Mouse (Mus musculus) liver, embryonic 15.5 days (tissue): ENCODE data around the gene Carns1. TPM values are rescaled to one million over a fixed set of nuclear protein-coding genes. Genes with fewer than 3 reads are reported as not detected.

Source experiments
- ATAC-seq: fragments of 200-750 bp; cut with Nextera tagmentation; 2 replicates; pipeline ENCODE4 v1.8.0; 2017; ENCODE audit warnings: moderate number of reproducible peaks, mild to moderate bottlenecking, moderate library complexity; ENCODE audit not compliant: insufficient read depth
- H3K27ac ChIP-seq: fragments of 300-500 bp; sonication (generic); replicated peaks from 2 replicates; pipeline ENCODE4 v1.5.1; 2015; ENCODE audit warnings: mild to moderate bottlenecking, inconsistent platforms
- H3K27me3 ChIP-seq: fragments of 300-500 bp; sonication (generic); 2 replicates; pipeline ENCODE4 v1.6.1; 2015; ENCODE audit warnings: mild to moderate bottlenecking, inconsistent platforms
- H3K36me3 ChIP-seq: fragments of 300-500 bp; sonication (generic); replicated peaks from 2 replicates; pipeline ENCODE4 v1.6.1; 2015; ENCODE audit warnings: moderate library complexity, mild to moderate bottlenecking, inconsistent platforms
- H3K4me1 ChIP-seq: fragments of 300-500 bp; sonication (generic); replicated peaks from 2 replicates; pipeline ENCODE4 v1.6.1; 2015; ENCODE audit warnings: inconsistent platforms
- H3K4me2 ChIP-seq: fragments of 300-500 bp; sonication (generic); 2 replicates; pipeline ENCODE4 v1.6.1; 2015; ENCODE audit warnings: moderate library complexity, mild to moderate bottlenecking, inconsistent platforms
- H3K4me3 ChIP-seq: fragments of 300-500 bp; sonication (generic); replicated peaks from 2 replicates; pipeline ENCODE4 v1.5.1; 2015; ENCODE audit warnings: mild to moderate bottlenecking, inconsistent platforms
- H3K9ac ChIP-seq: fragments of 300-500 bp; sonication (generic); 2 replicates; pipeline ENCODE4 v1.6.1; 2015; ENCODE audit warnings: moderate library complexity, mild to moderate bottlenecking, inconsistent platforms
- H3K9me3 ChIP-seq: fragments of 300-500 bp; sonication (generic); replicated peaks from 2 replicates; pipeline ENCODE4 v1.6.1; 2016; ENCODE audit warnings: inconsistent platforms
- WGBS: fragments of 180-500 bp; shearing (Covaris S2); methylation state at CpG from one replicate; pipeline ENCODE4 v1.1.7; 2015; ENCODE audit warnings: mixed read lengths; ENCODE audit not compliant: insufficient replicate concordance; 5-methylcytosine and 5-hydroxymethylcytosine counted together
- polyA plus RNA-seq: library from polyadenylated mRNA; unstranded; fragments of >200 nt; fragmentation: Nextera tagmentation; extraction: Ambion mirVana; gene quantifications from 2 replicates; pipeline ENCODE4 v1.2.1, GENCODE M21; 2015

Gene Carns1
- polyA plus RNA-seq, 1 experiment from 2014 or later, result 0.64 TPM

GRCm38 (mm10) chr19:4169378-4169784 lies 5.9 kb downstream of the Carns1 start:
- H3K4me2 ChIP-seq, result peak overlapping the region; percentile 89
- peak overlapping the region; percentile 58 for H3K4me3 ChIP-seq
- peaks cover 57% of the 10 kb centered on the region for H3K4me1 ChIP-seq
- peaks cover 6% of the 10 kb centered on the region for H3K27me3 ChIP-seq
- peak; percentile 92 for ATAC-seq
- H3K9ac ChIP-seq, result peak overlapping the region; percentile 71
- H3K9me3 ChIP-seq, result no peaks in the 10 kb centered on the region
- no peaks in the 10 kb centered on the region for H3K36me3 ChIP-seq
- WGBS, result under 1% methylated on average over 43 of the region's 43 CpGs
- peak overlapping the region; percentile 70 for H3K27ac ChIP-seq

- Histone ChIP-seq H3K9ac (no peak overlapping the region), H3K36me3 (0 out of 2 replicates have a peak, but pooled peaks cover under 1% of the 10 kb centered on the region), H3K4me3 (no peak overlapping the region), H3K27me3 (peaks cover 3% of the 10 kb centered on the region; the same call in 1 of the 2 replicates), H3K4me1 (peaks cover 74% of the 10 kb centered on the region), H3K4me2 (no peak overlapping the region), H3K27ac (no peak overlapping the region), H3K9me3 (no peaks in the 10 kb centered on the region)
- WGBS, result 63% methylated on average over 9 of the region's 9 CpGs
- ATAC-seq, result no peak
Measured at GRCm38 (mm10) chr19:4166678-4167476, 8.4 kb downstream of the Carns1 start.

- Histone ChIP-seq H3K4me2 (no peak overlapping the region), H3K36me3 (peaks cover 19% of the 10 kb centered on the region), H3K4me3 (no peak overlapping the region), H3K4me1 (peaks cover 64% of the 10 kb centered on the region), H3K27ac (peak overlapping the region; percentile 74), H3K27me3 (no peaks in the 10 kb centered on the region), H3K9ac (no peak overlapping the region), H3K9me3 (no peaks in the 10 kb centered on the region)
- ATAC-seq, result no peak
- 56% methylated on average over 2 of the region's 2 CpGs for WGBS
Measured at GRCm38 (mm10) chr19:4164721-4165120, 10.6 kb downstream of the Carns1 start.

- H3K27me3 ChIP-seq, result no peaks in the 10 kb centered on the region
- no peak overlapping the region for H3K9ac ChIP-seq
- no peaks in the 10 kb centered on the region for H3K9me3 ChIP-seq
- H3K4me1 ChIP-seq, result peaks cover 60% of the 10 kb centered on the region
- ATAC-seq, result no peak
- no peak overlapping the region; the same call in 1 of the 2 replicates for H3K4me2 ChIP-seq
- H3K27ac ChIP-seq, result peak overlapping the region; percentile 74
- 72% methylated on average over 3 of the region's 3 CpGs for WGBS
- H3K36me3 ChIP-seq, result peaks cover 25% of the 10 kb centered on the region
- H3K4me3 ChIP-seq, result no peak overlapping the region
Measured at GRCm38 (mm10) chr19:4164100-4164499, 11.2 kb downstream of the Carns1 start.

GRCm38 (mm10) chr19:4163543-4163887 lies 11.8 kb downstream of the Carns1 start:
- no peaks in the 10 kb centered on the region for H3K27me3 ChIP-seq
- WGBS, result 30% methylated on average over 4 of the region's 4 CpGs
- 0 out of 2 replicates have a peak, but pooled peaks have one; percentile 8 for ATAC-seq
- H3K4me1 ChIP-seq, result peaks cover 54% of the 10 kb centered on the region
- H3K9ac ChIP-seq, result peak overlapping the region; percentile 74
- H3K4me3 ChIP-seq, result peak overlapping the region; percentile 76
- H3K27ac ChIP-seq, result peak overlapping the region; percentile 74
- no peaks in the 10 kb centered on the region for H3K9me3 ChIP-seq
- H3K36me3 ChIP-seq, result peaks cover 31% of the 10 kb centered on the region
- peak overlapping the region; percentile 83 for H3K4me2 ChIP-seq

- Histone ChIP-seq H3K9ac (peak within 1 kb of the TSS; percentile 74), H3K27me3 (no peaks in the 10 kb centered on the region), H3K4me2 (peak within 1 kb of the TSS; percentile 83), H3K9me3 (no peaks in the 10 kb centered on the region), H3K36me3 (peaks cover 37% of the 10 kb centered on the region), H3K4me3 (peak within 1 kb of the TSS; percentile 76), H3K27ac (peak within 1 kb of the TSS; percentile 74), H3K4me1 (peaks cover 51% of the 10 kb centered on the region)
- peak; percentile 77 for ATAC-seq
- 6% methylated on average over 42 of the region's 42 CpGs for WGBS
Measured at GRCm38 (mm10) chr19:4162646-4163542, 12.4 kb downstream of the Carns1 start, which contains the start of gene Rps6kb2. Rps6kb2 (minus strand) TSS chr19:4163354.

- Histone ChIP-seq H3K27me3 (no peaks in the 10 kb centered on the region), H3K27ac (no peak overlapping the region), H3K9ac (no peak overlapping the region), H3K9me3 (no peaks in the 10 kb centered on the region), H3K36me3 (peaks cover 63% of the 10 kb centered on the region), H3K4me2 (no peak overlapping the region), H3K4me3 (no peak overlapping the region), H3K4me1 (peaks cover 46% of the 10 kb centered on the region)
- WGBS, result 91% methylated on average over 8 of the region's 8 CpGs
- ATAC-seq, result no peak
Measured at GRCm38 (mm10) chr19:4159049-4159448, 16.2 kb downstream of the Carns1 start.

GRCm38 (mm10) chr19:4156771-4157170 lies 18.5 kb downstream of the Carns1 start:
- Histone ChIP-seq H3K27ac (no peak overlapping the region), H3K9me3 (no peaks in the 10 kb centered on the region), H3K9ac (no peak overlapping the region), H3K36me3 (peaks cover 81% of the 10 kb centered on the region), H3K4me1 (peaks cover 37% of the 10 kb centered on the region), H3K4me3 (no peak overlapping the region), H3K4me2 (no peak overlapping the region), H3K27me3 (no peaks in the 10 kb centered on the region)
- ATAC-seq, result no peak
- 81% methylated on average over 12 of the region's 12 CpGs for WGBS

GRCm38 (mm10) chr19:4156073-4156579 lies 19.2 kb downstream of the Carns1 start:
- WGBS, result 71% methylated on average over 20 of the region's 20 CpGs
- Histone ChIP-seq H3K27ac (0 out of 2 replicates have a peak overlapping the region, but pooled peaks have one; percentile 22), H3K9me3 (no peaks in the 10 kb centered on the region), H3K27me3 (no peaks in the 10 kb centered on the region), H3K9ac (no peak overlapping the region), H3K4me1 (peaks cover 33% of the 10 kb centered on the region), H3K36me3 (peaks cover 80% of the 10 kb centered on the region), H3K4me3 (no peak overlapping the region), H3K4me2 (0 out of 2 replicates have a peak overlapping the region, but pooled peaks have one; percentile 37)
- no peak for ATAC-seq

- Histone ChIP-seq H3K4me3 (peak overlapping the region; percentile 22; the same call in 1 of the 2 replicates), H3K9me3 (no peaks in the 10 kb centered on the region), H3K27ac (0 out of 2 replicates have a peak overlapping the region, but pooled peaks have one; percentile 22), H3K4me1 (peaks cover 28% of the 10 kb centered on the region), H3K27me3 (no peaks in the 10 kb centered on the region), H3K9ac (0 out of 2 replicates have a peak overlapping the region, but pooled peaks have one; percentile 15), H3K4me2 (peak overlapping the region; percentile 37), H3K36me3 (peaks cover 81% of the 10 kb centered on the region)
- 47% methylated on average over 6 of the region's 6 CpGs for WGBS
- no peak for ATAC-seq
Measured at GRCm38 (mm10) chr19:4155223-4156072, 19.8 kb downstream of the Carns1 start.
